Mouse (Mus musculus): ENCODE data around the gene Slc22a17. TPM values are rescaled to one million over a fixed set of nuclear protein-coding genes. Genes with fewer than 3 reads are reported as not detected.

The Slc22a17 gene
- polyA plus RNA-seq, 1 experiment from 2014 or later: 1.1 TPM

GRCm38 (mm10) chr14:54941024-54941978 lies 28.4 kb upstream of the Slc22a17 start:
- no peak overlapping the region for H3K4me2 ChIP-seq (ENCODE audit: low read depth, low read length)
- WGBS (ENCODE audit: insufficient replicate concordance): 50% methylated on average over 13 of the region's 13 CpGs
- TF ChIP-seq CTCF (IDR thresholded peaks at IDR 0.05; ENCODE audit: low read depth) (no peak), EP300 (IDR thresholded peaks at IDR 0.05; ENCODE audit: low read depth) (no peak)
- H3K4me1 ChIP-seq (ENCODE audit: insufficient read depth): no peaks in the 10 kb centered on the region
- no peak overlapping the region for H3K9ac ChIP-seq (replicated peaks)
- no peaks in the 10 kb centered on the region for H3K27me3 ChIP-seq (ENCODE audit: insufficient read depth, low read length)
- no peak for ATAC-seq
- no peak overlapping the region for H3K27ac ChIP-seq (ENCODE audit: low read depth)
- H3K36me3 ChIP-seq (replicated peaks; ENCODE audit: insufficient read depth, low read length): no peaks in the 10 kb centered on the region
- no peaks in the 10 kb centered on the region for H3K9me3 ChIP-seq (ENCODE audit: low read length)
- no peak for DNase-seq
- H3K4me3 ChIP-seq (ENCODE audit: low read depth, low read length): no peak overlapping the region

GRCm38 (mm10) chr14:54940176-54940530 lies 27.2 kb upstream of the Slc22a17 start:
- WGBS (ENCODE audit: insufficient replicate concordance): 70% methylated on average over 3 of the region's 3 CpGs
- H3K4me3 ChIP-seq (ENCODE audit: low read depth, low read length): no peak overlapping the region
- no peaks in the 10 kb centered on the region for H3K36me3 ChIP-seq (replicated peaks; ENCODE audit: insufficient read depth, low read length)
- no peaks in the 10 kb centered on the region for H3K4me1 ChIP-seq (ENCODE audit: insufficient read depth)
- no peak overlapping the region for H3K27ac ChIP-seq (ENCODE audit: low read depth)
- no peak overlapping the region for H3K9ac ChIP-seq (replicated peaks)
- no peaks in the 10 kb centered on the region for H3K27me3 ChIP-seq (ENCODE audit: insufficient read depth, low read length)
- ATAC-seq: no peak
- no peaks in the 10 kb centered on the region for H3K9me3 ChIP-seq (ENCODE audit: low read length)
- TF ChIP-seq EP300 (IDR thresholded peaks at IDR 0.05; ENCODE audit: low read depth): no peak
- no peak for TF ChIP-seq CTCF (IDR thresholded peaks at IDR 0.05; ENCODE audit: low read depth)
- no peak overlapping the region for H3K4me2 ChIP-seq (ENCODE audit: low read depth, low read length)
- DNase-seq: no peak

DNA sequence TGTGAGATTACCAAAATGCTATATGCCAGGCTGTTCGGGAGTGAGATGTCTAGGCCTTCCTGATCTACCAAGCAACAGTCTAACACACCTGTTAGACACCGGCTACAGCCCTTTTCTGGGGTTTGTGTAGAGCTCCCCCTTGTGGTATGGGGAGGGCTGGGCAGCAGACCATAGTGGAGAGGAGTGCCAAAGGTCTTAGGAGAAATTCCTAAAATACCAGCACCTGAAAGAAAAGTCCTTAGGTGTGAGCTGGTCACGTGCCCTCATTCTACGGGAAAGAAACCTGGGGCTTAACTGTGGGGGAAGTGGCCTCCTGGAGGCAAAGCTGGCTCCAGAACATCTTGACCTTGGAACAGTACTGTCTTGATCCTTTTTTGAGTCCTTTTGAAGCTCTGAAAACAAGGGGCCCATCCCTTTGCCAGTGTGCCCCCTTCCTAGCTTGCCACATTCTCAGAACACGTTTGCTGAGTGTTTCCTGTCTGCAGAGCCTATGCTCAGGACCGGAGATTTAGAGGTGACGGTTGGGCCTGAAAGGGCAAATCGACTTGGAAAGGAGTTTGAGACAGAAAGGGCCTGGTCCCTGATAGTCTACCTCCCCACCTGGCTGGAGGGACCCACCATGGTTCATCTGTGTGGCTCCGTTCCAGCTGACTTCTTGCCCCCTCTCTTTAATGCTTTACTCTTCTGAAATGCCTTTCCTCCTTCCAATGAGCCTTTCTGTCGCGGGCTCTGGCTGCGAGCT lies 26.7 kb upstream of the Slc22a17 start:
- Histone ChIP-seq H3K27me3 (ENCODE audit: insufficient read depth, low read length) (no peaks in the 10 kb centered on the region), H3K4me2 (ENCODE audit: low read depth, low read length) (no peak overlapping the region), H3K4me3 (ENCODE audit: low read depth, low read length) (no peak overlapping the region), H3K4me1 (ENCODE audit: insufficient read depth) (no peaks in the 10 kb centered on the region), H3K36me3 (replicated peaks; ENCODE audit: insufficient read depth, low read length) (no peaks in the 10 kb centered on the region), H3K9me3 (ENCODE audit: low read length) (no peaks in the 10 kb centered on the region), H3K27ac (ENCODE audit: low read depth) (no peak overlapping the region), H3K9ac (replicated peaks) (no peak overlapping the region)
- 47% methylated on average over 12 of the region's 12 CpGs for WGBS (ENCODE audit: insufficient replicate concordance)
- DNase-seq (peak; percentile 66), ATAC-seq (peak; percentile 60; the same call in 1 of the 2 replicates)
- no peak for TF ChIP-seq EP300 (IDR thresholded peaks at IDR 0.05; ENCODE audit: low read depth)
- peak; percentile 89 for TF ChIP-seq CTCF (IDR thresholded peaks at IDR 0.05; ENCODE audit: low read depth)

- H3K9ac ChIP-seq (replicated peaks): no peak overlapping the region
- TF ChIP-seq EP300 (IDR thresholded peaks at IDR 0.05; ENCODE audit: low read depth): no peak
- TF ChIP-seq CTCF (IDR thresholded peaks at IDR 0.05; ENCODE audit: low read depth): no peak
- no peak overlapping the region for H3K4me2 ChIP-seq (ENCODE audit: low read depth, low read length)
- H3K9me3 ChIP-seq (ENCODE audit: low read length): no peaks in the 10 kb centered on the region
- ATAC-seq: no peak
- no peak overlapping the region for H3K27ac ChIP-seq (ENCODE audit: low read depth)
- H3K4me1 ChIP-seq (ENCODE audit: insufficient read depth): no peaks in the 10 kb centered on the region
- DNase-seq: no peak
- H3K36me3 ChIP-seq (replicated peaks; ENCODE audit: insufficient read depth, low read length): no peaks in the 10 kb centered on the region
- no peak overlapping the region for H3K4me3 ChIP-seq (ENCODE audit: low read depth, low read length)
- H3K27me3 ChIP-seq (ENCODE audit: insufficient read depth, low read length): no peaks in the 10 kb centered on the region
- 71% methylated on average over 15 of the region's 15 CpGs for WGBS (ENCODE audit: insufficient replicate concordance)
These were observed 25.7 kb upstream of the Slc22a17 start for GRCm38 (mm10) chr14:54938431-54939219.

- H3K27ac ChIP-seq (ENCODE audit: low read depth): no peak overlapping the region
- no peaks in the 10 kb centered on the region for H3K4me1 ChIP-seq (ENCODE audit: insufficient read depth)
- no peaks in the 10 kb centered on the region for H3K27me3 ChIP-seq (ENCODE audit: insufficient read depth, low read length)
- TF ChIP-seq CTCF (IDR thresholded peaks at IDR 0.05; ENCODE audit: low read depth) (no peak), EP300 (IDR thresholded peaks at IDR 0.05; ENCODE audit: low read depth) (no peak)
- WGBS (ENCODE audit: insufficient replicate concordance): 78% methylated on average over 16 of the region's 16 CpGs
- DNase-seq: no peak
- no peaks in the 10 kb centered on the region for H3K36me3 ChIP-seq (replicated peaks; ENCODE audit: insufficient read depth, low read length)
- no peak for ATAC-seq
- H3K9me3 ChIP-seq (ENCODE audit: low read length): no peaks in the 10 kb centered on the region
- H3K4me3 ChIP-seq (ENCODE audit: low read depth, low read length): no peak overlapping the region
- no peak overlapping the region for H3K9ac ChIP-seq (replicated peaks)
- no peak overlapping the region for H3K4me2 ChIP-seq (ENCODE audit: low read depth, low read length)
These were observed 24.6 kb upstream of the Slc22a17 start for GRCm38 (mm10) chr14:54937361-54938182.

Data from liver, postnatal 0 days (tissue).